Mouse (Mus musculus): ENCODE data around the gene Eif4b.

The Eif4b gene

DNA sequence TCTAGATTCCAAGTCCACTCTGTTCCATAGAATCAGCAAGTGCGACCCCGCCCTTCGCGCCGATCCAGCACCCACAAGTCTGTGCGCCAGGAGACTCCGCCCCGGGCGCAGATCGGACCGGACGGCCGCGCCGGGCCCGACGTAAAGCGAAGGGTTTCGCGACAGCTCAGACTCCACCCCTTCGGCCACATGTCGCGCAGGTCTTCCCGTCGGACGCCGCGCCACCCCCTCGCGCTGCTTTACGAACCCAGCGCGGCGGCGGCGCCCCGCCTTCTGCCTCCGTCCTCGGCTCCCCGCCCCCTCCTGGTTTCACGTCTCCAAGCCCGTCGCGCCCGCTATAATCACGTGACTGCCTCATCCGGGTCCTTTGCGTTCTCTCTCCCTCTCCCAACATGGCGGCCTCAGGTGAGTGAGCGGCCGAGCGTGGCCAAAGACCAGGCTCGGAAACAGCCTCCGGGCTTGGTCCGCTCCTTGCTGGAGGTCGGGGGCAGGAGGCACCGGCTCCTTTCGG is at the start of gene Eif4b:
Eif4b (plus strand) TSS at position 215 of the 511 bp plus-strand sequence.
- DNase-seq (ENCODE audit: low read depth, low spot score): peak; percentile 100

DNA sequence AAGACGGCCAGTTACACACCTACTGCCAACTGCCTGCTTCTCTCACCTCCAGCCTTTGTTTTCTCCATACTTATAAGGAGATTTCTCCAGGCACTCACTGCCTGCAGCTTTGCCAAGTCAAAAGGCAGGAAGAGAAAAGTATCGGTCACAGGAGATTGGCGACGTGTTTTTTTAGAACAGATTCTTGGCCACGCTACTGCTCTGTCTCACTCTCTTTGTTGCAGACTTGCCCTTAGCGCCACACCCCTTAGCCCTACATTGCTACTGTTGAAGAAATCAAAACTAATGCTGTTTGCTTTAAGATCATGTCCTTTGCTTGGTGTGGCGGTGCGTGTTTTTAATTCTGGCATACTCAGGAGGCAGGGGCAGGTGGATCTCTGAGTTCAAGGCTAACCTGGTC is 49.7 kb upstream of the Eif4b start:
- DNase-seq (ENCODE audit: low read depth, low spot score): no peak

DNA sequence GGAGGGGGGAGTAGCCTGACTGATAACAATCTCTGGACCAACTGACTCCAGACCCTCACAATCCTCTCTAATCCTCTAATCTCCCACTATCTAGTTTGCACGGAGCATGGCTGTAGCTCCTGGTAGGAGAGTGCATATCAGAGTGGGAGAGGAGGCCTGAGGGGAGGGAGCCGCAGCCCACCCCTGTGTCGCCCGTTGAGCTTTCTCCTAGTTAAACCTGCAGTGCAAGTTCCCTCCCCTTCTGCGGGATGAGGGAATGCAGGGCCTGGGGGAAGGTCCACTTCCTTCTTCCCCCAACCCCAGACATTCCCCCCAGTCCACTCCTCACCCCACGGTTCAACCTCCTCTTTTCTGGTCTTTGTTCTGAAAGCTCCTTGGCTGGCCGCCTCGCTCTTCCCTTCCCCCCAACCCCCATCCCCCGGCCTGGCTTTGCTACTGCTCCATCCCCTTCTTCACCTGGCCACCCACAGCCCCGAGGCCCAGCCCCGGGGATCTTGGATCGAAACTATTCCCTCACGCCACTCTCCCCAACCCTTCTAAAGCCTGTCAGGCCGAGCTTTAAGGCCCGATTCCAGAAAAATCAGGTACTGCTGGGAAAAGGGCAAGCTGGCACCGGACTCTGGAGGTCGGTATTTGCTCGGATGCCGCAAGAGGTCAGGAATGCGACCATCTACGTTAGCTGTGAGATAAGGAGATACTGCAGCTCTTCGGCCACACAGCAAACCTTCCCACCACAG is 48.3 kb upstream of the Eif4b start:
- no peak for DNase-seq (ENCODE audit: low read depth, low spot score)

DNA sequence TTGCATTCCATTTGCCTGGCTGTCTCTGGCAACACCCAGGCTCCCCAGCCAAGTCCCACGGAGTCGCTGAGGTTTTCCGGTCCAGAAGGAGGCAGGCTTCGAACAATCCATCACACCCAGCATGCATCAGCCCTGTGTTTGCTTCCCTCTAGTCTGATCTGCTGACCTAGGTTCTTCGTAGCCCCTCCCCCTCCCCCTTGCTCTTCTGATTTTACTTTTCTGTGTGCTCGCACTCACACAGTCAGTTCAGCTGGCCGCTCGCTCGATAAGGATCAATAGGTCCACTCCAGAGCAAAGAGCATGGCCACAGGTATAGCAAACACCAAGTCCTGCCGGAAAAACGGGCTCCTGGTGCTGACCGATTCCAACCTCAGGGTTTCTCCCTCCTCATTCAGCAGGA is 47.1 kb upstream of the Eif4b start:
- no peak for DNase-seq (ENCODE audit: low read depth, low spot score)

DNA sequence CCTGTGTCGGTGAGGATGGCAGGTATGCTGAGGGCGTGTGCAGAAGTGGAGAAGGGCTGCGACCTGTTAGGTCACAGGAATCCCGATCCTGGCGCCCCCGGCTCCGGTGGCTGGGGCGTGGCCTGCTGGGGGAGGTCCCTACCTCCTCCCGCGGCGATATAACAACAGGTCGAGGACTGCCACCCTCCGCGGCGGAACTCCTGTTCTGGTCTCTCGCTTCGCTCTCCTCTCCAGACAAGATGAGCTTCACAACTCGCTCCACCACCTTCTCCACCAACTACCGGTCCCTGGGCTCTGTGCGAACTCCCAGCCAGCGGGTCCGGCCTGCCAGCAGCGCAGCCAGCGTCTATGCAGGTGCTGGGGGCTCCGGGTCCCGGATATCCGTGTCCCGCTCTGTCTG is 45.5 kb upstream of the Eif4b start, which contains the start of gene Krt18:
Krt18 (plus strand) TSS at position 141 of the 400 bp plus-strand sequence.
- peak; percentile 16 for DNase-seq (ENCODE audit: low read depth, low spot score)

DNA sequence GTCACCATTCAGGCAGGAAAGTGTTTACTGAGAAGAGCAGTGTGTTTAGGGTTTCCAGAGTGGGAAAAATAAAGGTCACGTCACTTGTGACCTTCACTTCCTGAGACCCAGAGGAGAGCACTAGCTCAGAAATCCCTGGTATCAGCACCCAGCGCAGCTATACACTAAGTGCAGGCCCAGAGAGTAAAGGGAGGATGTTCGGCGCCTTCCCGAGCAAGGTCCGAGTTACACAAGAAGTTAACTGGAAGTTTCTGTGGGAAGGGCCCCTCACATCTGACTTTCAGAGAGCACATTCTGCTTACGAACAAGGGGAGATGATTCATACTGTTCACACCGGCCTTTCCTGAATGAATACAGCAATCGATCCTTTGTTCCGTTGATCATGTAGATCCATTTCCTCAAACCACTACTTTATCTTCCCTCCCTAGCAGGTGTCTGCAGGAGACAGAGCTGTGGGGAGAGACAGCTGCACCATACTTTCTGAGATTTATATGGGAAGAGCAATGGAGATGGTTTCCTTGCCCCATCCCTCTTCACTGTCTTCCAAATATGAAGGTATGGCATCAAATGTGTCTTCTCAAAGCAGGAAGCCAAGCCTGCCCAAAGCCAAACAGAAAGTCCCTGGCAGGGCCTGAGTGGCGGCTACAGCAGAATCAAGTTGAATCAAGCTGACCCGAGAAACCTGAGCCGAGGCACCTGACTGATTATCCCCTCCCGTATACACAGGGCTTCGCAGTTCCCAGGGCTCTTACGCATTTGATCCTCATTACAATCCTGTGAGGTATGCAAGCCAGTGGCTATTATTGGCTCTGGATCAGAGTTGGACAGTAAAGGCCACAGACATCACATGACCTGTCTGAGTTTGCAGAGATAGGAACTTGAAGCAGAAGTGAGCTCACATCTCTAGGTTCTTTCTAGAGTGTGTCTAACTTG is 39.2 kb upstream of the Eif4b start:
- no peak for DNase-seq (ENCODE audit: low read depth, low spot score)

DNA sequence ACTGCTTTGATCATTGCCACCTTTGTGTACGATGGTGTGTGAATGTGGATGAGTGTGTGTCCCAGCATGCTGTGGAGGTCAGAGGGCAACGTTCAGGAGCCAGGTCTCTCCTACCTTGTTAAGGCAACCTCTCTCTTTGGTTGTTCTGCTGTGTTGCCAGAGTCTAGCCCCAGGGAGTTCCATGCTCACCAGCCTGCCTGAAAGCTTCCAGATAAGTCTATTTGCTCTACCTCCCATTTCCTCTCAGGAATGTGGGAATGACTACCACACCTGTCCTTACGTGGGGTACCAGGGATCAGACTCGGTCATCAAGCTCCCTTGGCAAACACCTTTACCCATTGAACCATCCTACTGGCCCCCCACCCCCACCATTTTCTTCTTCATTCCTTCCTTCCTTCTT is 33.3 kb upstream of the Eif4b start:
- DNase-seq (ENCODE audit: low read depth, low spot score): no peak

DNA sequence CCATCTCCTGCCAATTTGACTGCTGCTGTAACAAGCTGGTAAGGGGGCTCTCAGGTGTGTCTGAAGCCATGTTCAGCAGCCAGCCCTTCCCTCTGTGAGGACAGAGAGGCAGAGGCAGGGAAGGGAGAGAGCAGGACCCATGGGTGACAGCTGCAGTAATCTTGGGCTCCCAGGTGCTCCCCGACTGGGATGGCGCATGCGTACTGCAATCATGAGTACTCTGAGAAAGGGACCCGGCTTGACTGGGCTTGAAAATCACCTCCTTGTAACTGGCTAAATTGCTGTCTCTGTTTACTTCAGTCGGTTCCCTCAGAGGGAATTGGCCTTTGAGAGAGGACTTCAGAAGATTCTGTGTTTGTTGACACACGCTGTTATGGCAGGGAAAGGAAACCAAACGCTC is 31.6 kb upstream of the Eif4b start:
- DNase-seq (ENCODE audit: low read depth, low spot score): no peak

DNA sequence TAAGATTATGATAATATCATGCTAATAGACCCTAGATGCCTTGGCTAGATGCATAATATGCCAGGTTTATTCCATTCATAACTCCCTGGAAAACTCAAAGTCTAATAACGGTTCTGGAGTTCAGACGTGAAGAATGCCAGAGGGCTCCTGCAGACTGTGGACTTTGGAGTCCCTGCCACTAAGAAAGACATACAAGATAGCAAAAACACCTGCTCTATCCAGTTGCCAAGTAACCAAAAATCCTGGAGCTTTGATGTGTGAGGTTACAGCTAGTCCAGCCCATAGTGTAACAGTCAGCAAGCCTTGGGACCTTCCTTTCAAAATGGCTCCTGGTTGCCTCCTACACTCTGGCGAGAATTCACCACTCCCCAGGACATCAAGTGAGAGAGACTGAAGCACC is 28.8 kb upstream of the Eif4b start:
- DNase-seq (ENCODE audit: low read depth, low spot score): no peak

DNA sequence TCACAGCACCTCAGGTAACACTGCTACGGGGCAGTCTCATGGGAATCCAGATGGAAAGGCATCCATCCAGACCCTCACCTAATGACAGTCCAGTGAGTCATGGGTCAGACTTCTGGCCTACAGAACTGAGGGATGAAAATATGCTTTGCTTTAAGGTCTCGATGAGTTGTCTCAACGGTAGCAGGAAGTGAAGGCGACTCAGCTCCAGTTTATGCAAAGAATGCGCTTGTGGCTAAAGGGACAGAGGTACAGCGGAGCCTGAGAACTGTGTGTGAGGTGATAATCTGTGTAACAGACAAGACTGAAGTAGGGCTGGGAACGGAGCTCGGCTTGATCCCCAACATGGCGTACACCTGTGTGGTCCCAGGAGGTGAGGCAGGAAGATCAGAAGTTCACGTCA is 27.9 kb upstream of the Eif4b start:
- DNase-seq (ENCODE audit: low read depth, low spot score): no peak

DNA sequence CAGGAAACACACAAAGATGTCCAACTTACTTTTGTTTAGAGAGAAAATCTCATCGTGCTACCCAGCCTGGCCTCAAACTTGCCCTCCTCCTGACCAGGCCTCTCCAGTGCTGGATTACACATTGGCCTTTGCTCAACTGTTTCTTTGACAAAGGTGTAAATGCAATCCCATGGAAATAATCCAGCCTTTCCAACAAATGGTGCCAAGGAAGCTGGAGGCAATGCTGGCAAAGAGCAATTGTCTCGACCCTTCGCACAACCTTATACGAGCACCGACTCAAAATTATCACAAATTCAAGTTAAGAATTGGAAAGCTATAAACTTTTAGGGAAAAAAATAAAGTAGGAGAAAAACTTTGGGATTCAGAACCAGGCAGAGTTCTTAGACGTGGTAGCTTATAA is 25.6 kb upstream of the Eif4b start:
- no peak for DNase-seq (ENCODE audit: low read depth, low spot score)

DNA sequence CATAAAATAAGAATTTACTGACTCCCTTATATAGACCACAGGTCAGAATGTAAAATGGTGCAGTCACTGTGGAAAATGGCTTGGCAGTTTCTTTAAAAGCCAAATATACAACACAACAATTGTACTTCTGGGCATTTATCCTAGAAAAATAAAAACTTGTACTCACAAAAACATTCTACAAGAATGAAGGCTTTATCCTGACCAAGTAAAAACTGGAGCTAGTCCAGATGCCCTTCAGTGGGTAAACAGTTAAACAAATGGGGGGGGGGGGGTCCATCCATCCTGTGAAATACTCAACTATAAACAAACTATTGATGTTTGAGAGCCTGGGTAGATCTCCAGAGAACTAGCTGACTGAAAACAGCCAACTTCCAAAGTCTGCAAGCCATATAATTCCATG is 23.7 kb upstream of the Eif4b start:
- no peak for DNase-seq (ENCODE audit: low read depth, low spot score)

DNA sequence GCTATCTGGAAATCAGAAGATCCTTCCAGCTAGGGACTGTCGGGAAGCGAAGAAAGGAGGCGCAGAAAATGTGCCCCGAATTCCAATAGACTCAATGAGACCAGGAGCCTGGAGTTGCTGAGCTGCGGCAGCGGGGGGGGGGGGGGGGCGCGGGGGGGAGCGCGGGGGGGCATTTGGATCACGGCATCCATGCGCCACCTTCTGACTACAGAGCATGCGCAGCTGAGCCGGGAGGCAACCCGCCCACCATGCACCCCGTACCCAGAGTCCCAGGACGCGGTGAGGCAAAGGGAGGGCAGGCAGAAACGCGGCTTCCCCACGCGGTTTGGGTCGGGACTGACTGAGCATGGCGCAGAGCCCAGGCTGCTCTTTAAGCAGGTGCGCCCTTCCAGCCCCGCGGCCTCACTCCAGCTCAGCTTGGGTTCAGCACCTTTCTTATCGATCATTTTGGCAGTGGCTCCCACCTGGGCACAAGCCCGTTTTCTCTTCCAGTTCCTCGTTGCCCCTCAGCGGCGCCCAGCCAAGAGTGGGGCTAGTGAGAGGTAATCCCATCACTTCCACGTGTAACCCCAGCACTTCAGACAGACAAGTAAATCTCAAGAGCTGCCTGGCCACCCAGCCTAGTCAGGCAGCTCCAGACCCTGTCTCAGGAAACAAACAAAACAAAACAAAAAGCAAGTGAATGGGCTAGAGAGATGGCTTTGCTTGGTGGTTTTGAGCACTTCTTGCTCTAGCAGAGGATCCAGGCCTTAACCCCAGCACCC is 21.5 kb upstream of the Eif4b start:
- DNase-seq (ENCODE audit: low read depth, low spot score): peak; percentile 15

DNA sequence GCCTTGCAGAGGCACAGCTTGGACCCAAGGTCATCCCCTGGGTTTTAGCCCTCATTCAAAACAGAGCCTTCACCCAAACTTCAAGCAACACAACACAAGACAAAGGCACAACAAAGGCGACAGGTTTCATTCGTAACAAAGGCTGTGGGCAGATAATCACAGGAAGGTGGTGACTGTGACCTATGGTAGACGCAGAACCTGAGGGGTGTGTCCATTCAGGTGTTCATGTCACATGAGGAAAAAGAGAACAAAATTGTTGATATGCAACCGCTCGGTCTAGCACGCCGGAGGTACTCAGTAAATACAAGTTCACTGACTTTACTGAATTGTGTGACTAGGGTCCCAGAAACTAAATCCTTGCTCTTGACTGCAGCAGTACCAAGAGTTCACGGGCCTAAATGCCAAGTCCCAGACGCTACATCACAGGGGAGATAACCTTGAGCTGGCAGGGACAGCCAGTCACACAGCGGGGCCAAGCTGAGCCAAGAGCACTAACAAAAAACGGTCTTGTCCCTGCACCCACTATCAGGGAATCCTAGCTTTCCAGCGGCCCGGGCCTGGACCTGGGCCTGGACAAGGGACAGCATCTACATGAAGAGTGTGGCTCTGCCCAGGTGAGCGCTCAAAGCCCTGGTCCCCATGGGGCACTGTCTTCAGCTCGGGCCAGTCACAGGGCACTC is 16.9 kb upstream of the Eif4b start:
- DNase-seq (ENCODE audit: low read depth, low spot score): no peak

DNA sequence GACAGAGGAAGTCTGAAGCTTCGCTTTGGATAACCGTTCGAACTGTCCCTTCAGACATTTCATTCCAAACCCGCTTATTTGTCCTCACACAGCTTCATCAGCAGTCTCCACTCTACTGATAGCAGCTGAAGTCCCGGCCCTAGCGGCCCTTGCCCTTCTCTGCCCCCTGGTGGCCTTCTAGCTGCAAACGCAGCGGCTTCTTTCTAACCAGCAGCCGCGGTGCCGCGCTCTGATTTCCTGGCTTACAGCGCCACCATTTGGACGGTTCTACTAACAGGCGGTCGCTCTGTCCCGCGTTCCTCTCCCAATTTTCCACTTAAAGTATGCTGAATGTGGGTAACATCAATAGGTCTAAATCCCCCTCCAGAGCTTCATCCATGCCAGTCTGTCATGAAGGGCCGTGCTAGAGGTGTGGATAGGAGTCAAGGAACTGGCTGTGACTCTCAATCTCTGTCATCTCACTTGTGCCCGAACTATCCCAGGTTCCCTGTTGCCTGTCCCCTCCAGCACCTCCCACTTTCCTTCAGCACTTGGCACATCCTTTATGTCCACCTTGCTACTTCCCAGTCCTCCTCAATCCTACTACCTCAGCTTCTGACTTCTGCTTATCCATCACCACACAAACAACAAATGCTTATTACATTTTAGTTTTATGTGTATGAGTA is 7.8 kb upstream of the Eif4b start:
- peak; percentile 95 for DNase-seq (ENCODE audit: low read depth, low spot score)

DNA sequence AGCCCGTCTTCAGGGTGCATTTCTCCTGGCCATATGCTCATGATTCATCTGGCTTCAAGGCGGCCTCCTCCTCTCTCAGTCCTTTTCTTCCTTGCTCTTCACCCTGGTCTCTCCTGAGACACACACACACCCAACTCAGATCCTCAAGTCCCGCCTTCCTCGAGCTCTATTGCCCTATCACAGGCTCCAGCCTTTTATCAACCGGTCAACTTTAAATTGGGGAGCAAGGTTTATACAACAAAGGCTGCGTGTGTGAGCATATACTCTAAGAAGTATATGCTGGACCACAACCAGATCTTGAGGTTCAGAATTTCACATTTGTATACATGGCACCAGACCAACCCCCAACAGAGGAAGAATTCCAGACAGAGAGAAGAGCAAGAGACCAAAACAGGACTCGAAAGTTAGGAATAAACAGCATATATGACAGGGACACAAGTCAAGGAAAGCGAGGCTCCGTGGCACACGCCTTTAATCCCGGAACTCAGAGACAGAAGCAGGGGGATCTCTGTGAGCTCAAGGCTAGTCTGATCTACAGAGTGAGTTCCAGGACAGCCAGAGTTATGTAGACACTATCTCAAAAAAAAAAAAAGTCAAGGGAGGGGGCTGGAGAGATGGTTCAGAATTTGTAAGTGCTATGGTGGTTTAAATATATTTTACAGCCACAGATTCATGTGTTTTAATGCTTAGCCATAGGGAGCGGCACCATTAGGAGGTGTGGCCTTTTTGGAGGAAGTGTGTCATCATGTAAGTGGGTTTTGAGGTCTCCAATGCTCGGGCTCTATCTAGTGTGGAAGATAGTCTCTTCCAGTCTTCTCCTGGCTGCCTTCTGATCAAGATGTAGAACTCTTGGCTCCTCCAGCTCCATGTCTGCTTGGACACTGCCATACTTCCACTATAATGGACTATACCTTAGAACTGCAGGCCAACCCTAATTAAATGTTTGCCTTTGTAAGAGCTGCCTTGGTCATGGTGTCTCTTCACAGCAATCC is 2.8 kb upstream of the Eif4b start:
- DNase-seq (ENCODE audit: low read depth, low spot score): no peak

DNA sequence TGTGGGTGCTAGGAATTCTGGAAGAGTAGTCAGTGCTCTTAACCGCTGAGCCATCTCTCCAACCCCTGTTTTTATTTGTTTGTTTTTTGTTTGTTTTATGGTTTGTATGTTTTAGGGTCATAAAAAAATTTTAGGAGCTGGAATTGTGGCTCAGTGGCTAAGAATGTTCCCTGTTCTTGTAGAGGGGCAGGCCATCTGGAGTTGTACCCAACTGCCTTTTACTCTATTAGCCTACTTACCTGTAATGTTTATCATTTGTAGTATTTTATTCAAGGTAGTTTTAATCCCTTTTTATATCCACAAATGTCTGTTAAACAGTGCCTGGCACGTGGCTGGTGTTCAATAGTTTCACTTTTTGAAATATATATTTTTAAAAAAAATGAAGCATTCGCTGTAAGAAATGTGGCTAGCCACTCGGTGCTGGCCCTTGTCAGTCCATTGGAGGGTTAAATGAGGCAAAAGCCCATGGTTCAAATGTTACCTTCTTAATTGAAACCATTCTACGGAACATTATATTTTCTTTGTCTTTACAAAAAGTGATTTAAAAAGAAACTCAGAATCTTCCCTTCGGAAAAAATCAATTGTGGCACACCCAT is 512 bp upstream of the Eif4b start:
- no peak for DNase-seq (ENCODE audit: low read depth, low spot score)

DNA sequence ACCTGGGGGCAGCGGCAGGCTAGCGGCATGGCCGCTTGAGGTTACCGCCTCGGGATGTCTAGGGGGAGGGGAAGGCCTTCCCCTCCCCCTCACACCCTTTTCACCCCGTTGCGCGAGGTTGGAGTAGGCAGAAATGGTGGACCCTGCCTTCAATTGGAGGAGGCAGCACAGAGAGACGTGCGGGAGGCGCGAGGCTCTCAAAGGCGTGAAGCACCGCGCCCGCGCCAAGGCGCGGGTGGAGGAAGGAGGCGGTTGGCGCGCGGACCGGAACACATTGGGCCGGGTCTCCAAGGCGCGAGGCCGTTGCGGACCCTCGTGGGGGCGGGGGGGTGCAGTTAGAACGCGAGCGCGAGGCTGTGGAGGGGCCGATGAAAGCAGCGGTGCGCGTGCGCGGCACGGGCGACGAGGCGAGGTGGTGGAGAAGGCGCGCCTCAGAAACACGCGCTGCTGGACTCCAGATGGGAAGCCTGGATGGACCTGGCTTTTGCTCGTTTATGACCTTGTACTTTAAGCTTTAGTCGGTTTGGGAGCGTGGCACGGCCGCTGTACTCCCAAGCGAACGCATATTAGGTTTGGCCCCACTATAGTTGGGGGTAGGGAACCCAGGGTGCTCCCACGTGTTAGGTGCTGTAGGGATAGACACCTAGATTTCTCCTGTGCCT is 628 bp downstream of the Eif4b start:
- peak; percentile 73 for DNase-seq (ENCODE audit: low read depth, low spot score)

Measured in CD4-positive, CD25-positive, alpha-beta regulatory T cell, adult 2 months (primary cell).